Mouse (Mus musculus) embryo, embryonic 10.5 days (tissue): ENCODE results near the gene Pla2g2c.

ENCODE experiments used
- DNase-seq: peaks from one replicate; pipeline ENCODE4 v3.0.0-alpha.2; 2015; ENCODE audit warnings: low spot score

The Pla2g2c gene

GRCm38 (mm10) chr4:138709246-138709645, 15.3 kb upstream of the Pla2g2c start:
- DNase-seq: no peak

- DNase-seq: no peak
Observed at GRCm38 (mm10) chr4:138709944-138710343, 14.6 kb upstream of the Pla2g2c start.

- no peak for DNase-seq
Observed at GRCm38 (mm10) chr4:138710633-138711032, 14.0 kb upstream of the Pla2g2c start.

GRCm38 (mm10) chr4:138711051-138711820, 13.4 kb upstream of the Pla2g2c start:
- DNase-seq: no peak

- no peak for DNase-seq
Observed at GRCm38 (mm10) chr4:138712096-138712495, 12.5 kb upstream of the Pla2g2c start.

- no peak for DNase-seq
Observed at GRCm38 (mm10) chr4:138712621-138713020, 12.0 kb upstream of the Pla2g2c start.

GRCm38 (mm10) chr4:138714186-138714585, 10.4 kb upstream of the Pla2g2c start:
- DNase-seq: no peak

GRCm38 (mm10) chr4:138716697-138717096, 7.9 kb upstream of the Pla2g2c start:
- DNase-seq: no peak

- DNase-seq: no peak
Observed at GRCm38 (mm10) chr4:138718586-138719263, 5.9 kb upstream of the Pla2g2c start.

- no peak for DNase-seq
Observed at GRCm38 (mm10) chr4:138719264-138719596, 5.4 kb upstream of the Pla2g2c start.

GRCm38 (mm10) chr4:138723493-138724281, 905 bp upstream of the Pla2g2c start:
- DNase-seq: no peak

GRCm38 (mm10) chr4:138725127-138725461, 502 bp downstream of the Pla2g2c start:
- peak; percentile 83 for DNase-seq

GRCm38 (mm10) chr4:138725751-138726150, 1.2 kb downstream of the Pla2g2c start:
- DNase-seq: no peak

GRCm38 (mm10) chr4:138729018-138729703, 4.6 kb downstream of the Pla2g2c start:
- peak; percentile 49 for DNase-seq

GRCm38 (mm10) chr4:138734105-138734504, 9.5 kb downstream of the Pla2g2c start:
- DNase-seq: no peak

- DNase-seq: no peak
Observed at GRCm38 (mm10) chr4:138734863-138735262, 10.3 kb downstream of the Pla2g2c start.

GRCm38 (mm10) chr4:138737031-138737430, 12.4 kb downstream of the Pla2g2c start, which contains the start of gene Ubxn10:
Gene Ubxn10, minus strand, starts transcription at chr4:138737167.
- no peak for DNase-seq

GRCm38 (mm10) chr4:138739136-138739851, 14.7 kb downstream of the Pla2g2c start:
- peak; percentile 53 for DNase-seq

- DNase-seq: peak; percentile 63
Observed at GRCm38 (mm10) chr4:138745884-138746283, 21.3 kb downstream of the Pla2g2c start.

GRCm38 (mm10) chr4:138746866-138747265, 22.3 kb downstream of the Pla2g2c start:
- no peak for DNase-seq

GRCm38 (mm10) chr4:138747851-138748250, 23.3 kb downstream of the Pla2g2c start:
- no peak for DNase-seq
